Comparison of ENCODE assay signal across 20 mouse cellular contexts in the genomic region with DNA sequence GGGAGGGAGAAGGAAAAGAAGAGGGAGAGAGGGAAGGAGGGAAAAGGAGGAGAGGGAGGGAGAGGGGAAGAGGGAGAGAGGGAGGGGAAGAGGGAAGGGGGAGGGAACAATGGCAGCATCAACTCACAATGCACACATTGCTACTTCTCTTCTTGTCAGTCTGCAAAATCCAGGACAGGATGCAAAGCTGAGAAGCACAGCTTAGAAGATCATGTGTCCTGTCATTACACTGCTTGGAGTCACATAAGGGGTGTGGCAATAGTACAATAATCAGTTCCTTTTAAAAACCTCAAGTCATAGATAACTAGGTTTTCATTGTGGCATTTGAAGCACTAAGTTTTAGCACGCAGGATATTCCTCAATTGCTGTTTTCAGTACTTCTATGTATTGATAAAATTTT.
DNase-seq lines count a peak whose midpoint lies in the region; ATAC-seq and TF ChIP-seq lines count a peak whose summit lies in the region.
"Had no signal": no experiment of that assay in that cellular context is flagged by ENCODE, and none has a peak within 500 bp of the region (broad histone marks: within the 10 kb centered on the region; RNA-seq: fewer than 3 reads in every experiment).

No protein-coding gene starts in this region.

- H3K9me3 ChIP-seq in hindbrain, embryonic 13.5 days: no peaks in the 10 kb centered on the region
- no peaks in the 10 kb centered on the region for H3K9me3 ChIP-seq in hindbrain, embryonic 10.5 days
- H3K9me3 ChIP-seq in MEL (replicated peaks; ENCODE audit: insufficient read depth, low read length): no peaks in the 10 kb centered on the region
- no peaks in the 10 kb centered on the region for H3K9me3 ChIP-seq in forebrain, embryonic 13.5 days (replicated peaks)
- no peaks in the 10 kb centered on the region for H3K9me3 ChIP-seq in forebrain, postnatal 0 days (ENCODE audit: low read length)
- H3K9me3 ChIP-seq in heart, embryonic 11.5 days (replicated peaks; ENCODE audit: control insufficient read depth, low read length): no peaks in the 10 kb centered on the region
- H3K9me3 ChIP-seq: embryonic facial prominence, embryonic 10.5 days; hindbrain, embryonic 15.5 days had no signal

- DNase-seq in hindbrain, embryonic 10.5 days (ENCODE audit: low spot score): no peak
- peak; percentile 1 for DNase-seq in MEL (ENCODE audit: low read depth, low spot score)
- DNase-seq in forebrain, postnatal 0 days: no peak
- no peak for DNase-seq in spleen, postnatal 36 days (ENCODE audit: low spot score in 2 of 2)
- DNase-seq: adrenal gland, adult 8-10 months; adrenal gland, postnatal 36 days; cerebellum, adult 11 months; cerebellum, adult 8-10 months; cerebellum, postnatal 14 days; gastrocnemius, postnatal 36 days; heart, adult 11 months; heart, postnatal 10 days; heart, postnatal 4 days had no signal

- no peaks in the 10 kb centered on the region for H3K4me1 ChIP-seq in hindbrain, embryonic 13.5 days (replicated peaks)
- no peaks in the 10 kb centered on the region for H3K4me1 ChIP-seq in hindbrain, embryonic 10.5 days (replicated peaks)
- no peaks in the 10 kb centered on the region for H3K4me1 ChIP-seq in MEL (ENCODE audit: control insufficient read depth in 1 of 2, insufficient read depth in 2 of 2, low read length in 2 of 2)
- H3K4me1 ChIP-seq in forebrain, embryonic 13.5 days: peaks cover 6% of the 10 kb centered on the region
- H3K4me1 ChIP-seq in forebrain, postnatal 0 days (ENCODE audit: insufficient read depth): no peaks in the 10 kb centered on the region
- H3K4me1 ChIP-seq in heart, embryonic 11.5 days (ENCODE audit: control insufficient read depth, insufficient read depth, low read length): no peaks in the 10 kb centered on the region
- H3K4me1 ChIP-seq: embryonic facial prominence, embryonic 10.5 days had no signal

- no peak overlapping the region for H3K4me3 ChIP-seq in hindbrain, embryonic 13.5 days
- no peak overlapping the region for H3K4me3 ChIP-seq in hindbrain, embryonic 10.5 days
- no peak overlapping the region for H3K4me3 ChIP-seq in MEL (ENCODE audit: control insufficient read depth in 1 of 2, insufficient read depth in 1 of 2, low read depth in 2 of 2, low read length in 2 of 2)
- no peak overlapping the region for H3K4me3 ChIP-seq in forebrain, embryonic 13.5 days
- H3K4me3 ChIP-seq in forebrain, postnatal 0 days (ENCODE audit: low read depth, low read length): no peak overlapping the region
- H3K4me3 ChIP-seq in heart, embryonic 11.5 days (ENCODE audit: low read depth, low read length): no peak overlapping the region
- H3K4me3 ChIP-seq: embryonic facial prominence, embryonic 10.5 days had no signal

- H3K27me3 ChIP-seq in hindbrain, embryonic 13.5 days: no peaks in the 10 kb centered on the region
- H3K27me3 ChIP-seq in hindbrain, embryonic 10.5 days (ENCODE audit: insufficient read depth, poor library complexity, severe bottlenecking): 0 out of 2 replicates have a peak, but pooled peaks cover 3% of the 10 kb centered on the region
- H3K27me3 ChIP-seq in MEL (ENCODE audit: control insufficient read depth in 1 of 2, insufficient read depth in 2 of 2, low read length in 2 of 2): no peaks in the 10 kb centered on the region
- H3K27me3 ChIP-seq in forebrain, embryonic 13.5 days: no peaks in the 10 kb centered on the region
- H3K27me3 ChIP-seq in forebrain, postnatal 0 days (ENCODE audit: insufficient read depth, low read length): no peaks in the 10 kb centered on the region
- no peaks in the 10 kb centered on the region for H3K27me3 ChIP-seq in heart, embryonic 11.5 days (ENCODE audit: control insufficient read depth, insufficient read depth, low read length)
- H3K27me3 ChIP-seq: hindbrain, embryonic 15.5 days had no signal

- no peak for TF ChIP-seq RAD21 in MEL (IDR thresholded peaks at IDR 0.05; ENCODE audit: low read depth, low read length)

- TF ChIP-seq POLR2A in MEL (IDR thresholded peaks at IDR 0.05; ENCODE audit: control insufficient read depth in 1 of 2, insufficient read depth in 1 of 2, low read depth in 1 of 2, low read length in 2 of 2, poor library complexity in 1 of 2): no peak

- H3K36me3 ChIP-seq in hindbrain, embryonic 13.5 days: no peaks in the 10 kb centered on the region
- H3K36me3 ChIP-seq in hindbrain, embryonic 10.5 days: no peaks in the 10 kb centered on the region
- no peaks in the 10 kb centered on the region for H3K36me3 ChIP-seq in MEL (ENCODE audit: control insufficient read depth in 1 of 2, insufficient read depth in 2 of 2, low read length in 2 of 2)
- no peaks in the 10 kb centered on the region for H3K36me3 ChIP-seq in forebrain, embryonic 13.5 days (ENCODE audit: poor library complexity, severe bottlenecking)
- no peaks in the 10 kb centered on the region for H3K36me3 ChIP-seq in forebrain, postnatal 0 days (ENCODE audit: insufficient read depth)
- H3K36me3 ChIP-seq in heart, embryonic 11.5 days (ENCODE audit: control insufficient read depth, insufficient read depth, low read length): no peaks in the 10 kb centered on the region
- H3K36me3 ChIP-seq: embryonic facial prominence, embryonic 10.5 days; hindbrain, embryonic 15.5 days had no signal

- no peaks in the 10 kb centered on the region for H3K79me2 ChIP-seq in MEL (ENCODE audit: control insufficient read depth, insufficient read depth, low read length, poor library complexity)

- no peak overlapping the region for H3K27ac ChIP-seq in hindbrain, embryonic 13.5 days
- no peak overlapping the region for H3K27ac ChIP-seq in hindbrain, embryonic 10.5 days
- H3K27ac ChIP-seq in MEL (ENCODE audit: control insufficient read depth, low read depth, low read length): no peak overlapping the region
- no peak overlapping the region for H3K27ac ChIP-seq in forebrain, embryonic 13.5 days
- no peak overlapping the region for H3K27ac ChIP-seq in forebrain, postnatal 0 days (ENCODE audit: low read depth, low read length)
- H3K27ac ChIP-seq in heart, embryonic 11.5 days (ENCODE audit: low read depth, low read length): no peak overlapping the region
- H3K27ac ChIP-seq: embryonic facial prominence, embryonic 10.5 days; hindbrain, embryonic 15.5 days had no signal

- 83% methylated on average over 1 of the region's 1 CpGs for WGBS in hindbrain, embryonic 13.5 days
- 84% methylated on average over 1 of the region's 1 CpGs for WGBS in hindbrain, embryonic 10.5 days
- WGBS in forebrain, embryonic 13.5 days: 69% methylated on average over 1 of the region's 1 CpGs
- WGBS in forebrain, postnatal 0 days: 56% methylated on average over 1 of the region's 1 CpGs
- WGBS in heart, embryonic 11.5 days (ENCODE audit: insufficient replicate concordance): 73% methylated on average over 1 of the region's 1 CpGs

- no peak for TF ChIP-seq EP300 in MEL (IDR thresholded peaks at IDR 0.05; ENCODE audit: low read depth in 1 of 2, low read length in 2 of 2)

- ATAC-seq in hindbrain, embryonic 13.5 days (ENCODE audit: low FRiP score): peak; percentile 49; the same call in 1 of the 2 replicates
- ATAC-seq in forebrain, embryonic 13.5 days: peak; percentile 48
- ATAC-seq in forebrain, postnatal 0 days: peak; percentile 17; the same call in 1 of the 2 replicates
- no peak for ATAC-seq in heart, embryonic 11.5 days (replicated peaks; ENCODE audit: insufficient number of reproducible peaks, low FRiP score, low TSS enrichment)
- ATAC-seq: inflammation-experienced regulatory T-cells, adult 6 months; intestine, postnatal 0 days had no signal

- TF ChIP-seq CTCF in MEL (IDR thresholded peaks at IDR 0.05 in 2 of 3, conservative IDR thresholded peaks at IDR 0.05 in 1 of 3; ENCODE audit: control insufficient read depth in 1 of 3, insufficient read depth in 1 of 3, low read depth in 2 of 3, low read length in 3 of 3, poor library complexity in 1 of 3, severe bottlenecking in 1 of 3): no peak
- no peak for TF ChIP-seq CTCF in forebrain, postnatal 0 days (IDR thresholded peaks at IDR 0.05; ENCODE audit: low read depth)

- H3K9ac ChIP-seq in hindbrain, embryonic 13.5 days: no peak overlapping the region
- no peak overlapping the region for H3K9ac ChIP-seq in MEL (ENCODE audit: control insufficient read depth, low read depth, low read length, poor library complexity, severe bottlenecking)
- no peak overlapping the region for H3K9ac ChIP-seq in forebrain, embryonic 13.5 days
- no peak overlapping the region for H3K9ac ChIP-seq in forebrain, postnatal 0 days
- H3K9ac ChIP-seq in heart, embryonic 11.5 days (ENCODE audit: low read depth, low read length): no peak overlapping the region
- H3K9ac ChIP-seq: hindbrain, embryonic 15.5 days had no signal

- no peak overlapping the region for H3K4me2 ChIP-seq in hindbrain, embryonic 13.5 days
- 0 out of 2 replicates have a peak overlapping the region, but pooled peaks have one; percentile 50 for H3K4me2 ChIP-seq in forebrain, embryonic 13.5 days
- no peak overlapping the region for H3K4me2 ChIP-seq in forebrain, postnatal 0 days (ENCODE audit: low read depth)
- H3K4me2 ChIP-seq in heart, embryonic 11.5 days: no peak overlapping the region

TF ChIP-seq in MEL, 35 proteins besides CTCF, POLR2A, EP300 and RAD21:
- TF ChIP-seq CHD1 (IDR thresholded peaks at IDR 0.05; ENCODE audit: low read depth, low read length) (no peak), SIN3A (IDR thresholded peaks at IDR 0.05; ENCODE audit: low read length) (no peak), NRF1 (IDR thresholded peaks at IDR 0.05; ENCODE audit: insufficient read depth, low read depth, low read length, poor library complexity, severe bottlenecking) (no peak), SMC3 (IDR thresholded peaks at IDR 0.05; ENCODE audit: low read depth, low read length) (no peak), MYC (IDR thresholded peaks at IDR 0.05; ENCODE audit: low read depth, low read length) (no peak), TCF12 (IDR thresholded peaks at IDR 0.05; ENCODE audit: low read depth, low read length) (no peak), RCOR1 (IDR thresholded peaks at IDR 0.05; ENCODE audit: low read depth, low read length) (no peak), UBTF (IDR thresholded peaks at IDR 0.05; ENCODE audit: borderline replicate concordance, insufficient read depth, low read depth, low read length) (no peak)
